Comparison of ENCODE assay signal across 8 mouse cellular contexts in the genomic region with DNA sequence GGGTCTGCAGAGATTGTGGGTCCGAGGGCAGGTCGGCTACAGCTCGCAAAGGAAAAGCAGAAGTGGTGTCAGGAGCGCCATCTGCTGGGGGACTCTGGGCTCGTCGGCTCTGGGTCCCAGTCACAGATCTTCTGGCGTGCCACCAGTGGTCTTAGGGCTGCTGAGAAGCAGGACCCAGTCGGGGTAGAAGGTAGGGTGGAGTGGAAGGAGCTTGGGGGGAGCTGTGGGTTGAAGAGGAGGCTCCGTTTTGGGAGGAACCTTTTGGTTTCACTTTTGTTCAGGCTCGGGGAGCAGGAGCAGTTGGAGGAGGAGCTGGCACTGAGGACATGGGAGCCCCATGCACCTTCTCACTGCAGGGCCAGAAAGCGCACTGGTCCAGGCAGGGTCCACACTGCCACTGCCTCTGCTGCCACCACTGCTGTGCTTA.
A peak's percentile ranks its signal among the peaks of the same experiment; 100 is the strongest.
DNase-seq lines count a peak whose midpoint lies in the region; ATAC-seq and TF ChIP-seq lines count a peak whose summit lies in the region.
"Not testable (repeated sequence)": the region's sequence is repeated elsewhere in the genome, so short reads cannot be mapped to it uniquely, and the experiment has no call there.

No protein-coding gene starts in this region.

- not testable (repeated sequence) for H3K79me2 ChIP-seq in heart, adult 2 months (replicated peaks; ENCODE audit: control insufficient read depth, insufficient read depth, low read length)

- peak; percentile 32 for TF ChIP-seq CTCF in heart, adult 2 months (IDR thresholded peaks at IDR 0.05)
- TF ChIP-seq CTCF in olfactory bulb, adult 2 months (IDR thresholded peaks at IDR 0.05; ENCODE audit: insufficient read depth, low read depth, low read length), result not testable (repeated sequence)

- H3K4me3 ChIP-seq in embryonic facial prominence, embryonic 11.5 days (ENCODE audit: low read depth, low read length), result not testable (repeated sequence)
- peak overlapping the region; percentile 46 for H3K4me3 ChIP-seq in heart, adult 2 months
- H3K4me3 ChIP-seq in olfactory bulb, adult 2 months (ENCODE audit: insufficient read depth, low read depth, low read length), result peak overlapping the region; percentile 49

- not testable (repeated sequence) for TF ChIP-seq EP300 in heart, adult 2 months (IDR thresholded peaks at IDR 0.05; ENCODE audit: insufficient read depth, low read depth, low read length)

- not testable (repeated sequence) for H3K36me3 ChIP-seq in embryonic facial prominence, embryonic 11.5 days (replicated peaks; ENCODE audit: control insufficient read depth, insufficient read depth, low read depth, low read length); heart, adult 2 months (ENCODE audit: control insufficient read depth, insufficient read depth, low read length)

- not testable (repeated sequence) for H3K4me2 ChIP-seq in embryonic facial prominence, embryonic 11.5 days (ENCODE audit: low read depth, low read length)

- H3K9ac ChIP-seq in embryonic facial prominence, embryonic 11.5 days (replicated peaks; ENCODE audit: low read length), result not testable (repeated sequence)
- peak overlapping the region; percentile 73 for H3K9ac ChIP-seq in heart, adult 2 months (ENCODE audit: low read depth, low read length)

- peak; percentile 14 for DNase-seq in adipocyte (ENCODE audit: low spot score)
- not testable (repeated sequence) for DNase-seq in embryonic facial prominence, embryonic 11.5 days (ENCODE audit: low spot score)
- DNase-seq in heart, adult 2 months, result peak; percentile 30 to 60
- DNase-seq in layer of hippocampus, postnatal 36 days, result peak; percentile 9 to 30
- DNase-seq in lung, postnatal 25 days (ENCODE audit: low spot score), result peak; percentile 7
- DNase-seq in urinary bladder, postnatal 36 days (ENCODE audit: low spot score in 2 of 2), result peak; percentile 8 to 29

- 2% methylated on average over 3 of the region's 11 CpGs for WGBS in embryonic facial prominence, embryonic 11.5 days
- WGBS in heart, adult 2 months, result under 1% methylated on average over 8 of the region's 11 CpGs
- WGBS in olfactory bulb, adult 2 months, result 1% methylated on average over 6 of the region's 11 CpGs

- H3K9me3 ChIP-seq in embryonic facial prominence, embryonic 11.5 days (replicated peaks; ENCODE audit: control insufficient read depth, low read length), result not testable (repeated sequence)

- not testable (repeated sequence) for H3K4me1 ChIP-seq in embryonic facial prominence, embryonic 11.5 days (ENCODE audit: control insufficient read depth, insufficient read depth, low read length); heart, adult 2 months (ENCODE audit: control insufficient read depth, insufficient read depth, low read length); olfactory bulb, adult 2 months (ENCODE audit: control insufficient read depth, insufficient read depth, low read length)

- peak; percentile 52 for ATAC-seq in embryonic facial prominence, embryonic 11.5 days (replicated peaks; ENCODE audit: insufficient number of reproducible peaks, low FRiP score, low TSS enrichment, low read depth)
- peak; percentile 61 for ATAC-seq in inflammation-experienced regulatory T-cells, adult 6 months

- intact Hi-C loops in heart, adult 2 months (cut with DNase I), result not testable (repeated sequence)

- not testable (repeated sequence) for TF ChIP-seq POLR2A in heart, adult 2 months (IDR thresholded peaks at IDR 0.05; ENCODE audit: insufficient read depth, low read depth, low read length); olfactory bulb, adult 2 months (IDR thresholded peaks at IDR 0.05; ENCODE audit: insufficient read depth, low read depth, low read length)

- H3K27ac ChIP-seq in embryonic facial prominence, embryonic 11.5 days (replicated peaks; ENCODE audit: low read depth, low read length); heart, adult 2 months; olfactory bulb, adult 2 months (ENCODE audit: insufficient read depth, low read depth, low read length): not testable (repeated sequence)

- not testable (repeated sequence) for H3K27me3 ChIP-seq in embryonic facial prominence, embryonic 11.5 days (ENCODE audit: control insufficient read depth, insufficient read depth, low read length); heart, adult 2 months (ENCODE audit: control insufficient read depth, insufficient read depth, low read length)
